ENCODE assay signal across 10 mouse cellular contexts in the genomic region with DNA sequence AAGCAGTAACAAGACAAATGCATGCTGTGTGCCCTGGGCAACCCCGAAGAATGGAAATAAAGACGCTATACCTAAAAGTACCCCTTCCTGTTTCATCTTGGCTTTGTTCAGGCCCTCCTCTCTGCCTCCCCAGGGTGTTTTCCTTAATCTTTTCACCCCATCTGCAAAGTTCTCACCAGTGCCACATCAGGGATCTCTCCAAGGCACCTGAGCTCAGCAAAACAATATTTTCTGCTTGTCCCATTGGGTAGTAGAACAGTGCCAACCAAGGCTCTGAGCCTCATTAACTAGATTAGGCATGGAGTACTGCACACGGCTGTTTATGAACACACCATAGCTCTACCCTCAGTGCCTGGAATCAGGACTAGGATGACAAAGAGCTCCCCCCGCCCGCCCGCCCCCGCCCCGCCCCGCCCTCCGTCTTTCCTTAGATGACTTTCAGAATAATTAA. TPM values are rescaled to one million over a fixed set of nuclear protein-coding genes. Genes with fewer than 3 reads are reported as not detected.
A peak's percentile ranks its signal among the peaks of the same experiment; 100 is the strongest.
DNase-seq lines count a peak whose midpoint lies in the region; ATAC-seq and TF ChIP-seq lines count a peak whose summit lies in the region.
"Had no signal": no experiment of that assay in that cellular context is flagged by ENCODE, and none has a peak within 500 bp of the region (broad histone marks: within the 10 kb centered on the region; RNA-seq: fewer than 3 reads in every experiment).

No protein-coding gene starts in this region.

- H3K9me3 ChIP-seq in heart, embryonic 14.5 days (ENCODE audit: control insufficient read depth, low read length), result no peaks in the 10 kb centered on the region
- H3K9me3 ChIP-seq in limb, embryonic 11.5 days (ENCODE audit: control insufficient read depth, low read length), result no peaks in the 10 kb centered on the region

- H3K4me2 ChIP-seq in heart, embryonic 14.5 days (ENCODE audit: low read length), result peak overlapping the region; percentile 61
- peak overlapping the region; percentile 58 for H3K4me2 ChIP-seq in limb, embryonic 11.5 days (ENCODE audit: low read depth, severe bottlenecking)

- H3K4me3 ChIP-seq in heart, embryonic 14.5 days (ENCODE audit: control insufficient read depth in 1 of 2, insufficient read depth in 1 of 2, low read depth in 1 of 2, low read length in 2 of 2), result peak overlapping the region in 1 of 2 experiments; percentile 84; a peak in 1 of 4 replicates
- peak overlapping the region; percentile 64; the same call in 1 of the 2 replicates for H3K4me3 ChIP-seq in limb, embryonic 11.5 days (ENCODE audit: low read depth, low read length)
- no peak overlapping the region for H3K4me3 ChIP-seq in olfactory bulb, adult 2 months (ENCODE audit: insufficient read depth, low read depth, low read length)

- peak overlapping the region; percentile 86 to 98 for H3K27ac ChIP-seq in heart, embryonic 14.5 days (replicated peaks in 1 of 2; ENCODE audit: control insufficient read depth in 1 of 2, insufficient read depth in 1 of 2, low read depth in 2 of 2, low read length in 2 of 2)
- H3K27ac ChIP-seq in limb, embryonic 11.5 days (replicated peaks; ENCODE audit: low read depth, low read length), result 0 out of 2 replicates have a peak overlapping the region, but pooled peaks have one; percentile 14
- H3K27ac ChIP-seq in olfactory bulb, adult 2 months (ENCODE audit: insufficient read depth, low read depth, low read length), result peak overlapping the region; percentile 94

- H3K4me1 ChIP-seq in heart, embryonic 14.5 days (ENCODE audit: control insufficient read depth in 2 of 2, insufficient read depth in 2 of 2, low read length in 2 of 2), result peaks cover 6 to 30% of the 10 kb centered on the region in 2 experiments
- peaks cover 4% of the 10 kb centered on the region; the same call in 1 of the 2 replicates for H3K4me1 ChIP-seq in limb, embryonic 11.5 days (ENCODE audit: control insufficient read depth, insufficient read depth, low read length)
- H3K4me1 ChIP-seq in olfactory bulb, adult 2 months (ENCODE audit: control insufficient read depth, insufficient read depth, low read length), result peaks cover 7% of the 10 kb centered on the region; the same call in 1 of the 2 replicates

- H3K9ac ChIP-seq in heart, embryonic 14.5 days (ENCODE audit: low read length), result peak overlapping the region; percentile 98
- H3K9ac ChIP-seq in limb, embryonic 11.5 days (ENCODE audit: low read length), result peak overlapping the region; percentile 37; the same call in 1 of the 2 replicates

- no peak for TF ChIP-seq POLR2A in olfactory bulb, adult 2 months (IDR thresholded peaks at IDR 0.05; ENCODE audit: insufficient read depth, low read depth, low read length)

- peaks cover 13% of the 10 kb centered on the region; the same call in 1 of the 2 replicates for H3K36me3 ChIP-seq in heart, embryonic 14.5 days (ENCODE audit: control insufficient read depth, insufficient read depth, low read length)
- H3K36me3 ChIP-seq in limb, embryonic 11.5 days (ENCODE audit: control insufficient read depth, insufficient read depth, low read length), result no peaks in the 10 kb centered on the region; the same call in 1 of the 2 replicates

- ATAC-seq in heart, embryonic 14.5 days (ENCODE audit: insufficient number of reproducible peaks, insufficient read depth, low FRiP score, low read depth), result no peak
- no peak for ATAC-seq in limb, embryonic 11.5 days (ENCODE audit: insufficient number of reproducible peaks, low FRiP score, low TSS enrichment, low read depth)
- no peak for ATAC-seq in megakaryocyte progenitor cell, adult 5-6 weeks (replicated peaks; ENCODE audit: poor library complexity)

- DNase-seq in layer of hippocampus, adult 9-11 months, result peak; percentile 49
- no peak for DNase-seq in layer of hippocampus, adult 8-10 months (ENCODE audit: low spot score in 2 of 2)
- DNase-seq in cerebellum, postnatal 36 days, result peak; percentile 55 to 71
- DNase-seq in limb, embryonic 11.5 days (ENCODE audit: low spot score), result no peak
- DNase-seq in adrenal gland, postnatal 36 days, result no peak

- TF ChIP-seq CTCF in olfactory bulb, adult 2 months (IDR thresholded peaks at IDR 0.05; ENCODE audit: insufficient read depth, low read depth, low read length), result no peak

- WGBS in heart, embryonic 14.5 days, result 5% methylated on average over 10 of the region's 10 CpGs
- WGBS in limb, embryonic 11.5 days, result 9% methylated on average over 10 of the region's 10 CpGs
- WGBS in olfactory bulb, adult 2 months, result under 1% methylated on average over 10 of the region's 10 CpGs

- no peaks in the 10 kb centered on the region for H3K27me3 ChIP-seq in heart, embryonic 14.5 days (ENCODE audit: control insufficient read depth, insufficient read depth, low read length)
- no peaks in the 10 kb centered on the region for H3K27me3 ChIP-seq in limb, embryonic 11.5 days (ENCODE audit: control insufficient read depth, insufficient read depth, low read length)

RNA-seq across cellular contexts. Expression of a gene that starts 0.8 kb away (rescaled TPM):
- total RNA-seq in layer of hippocampus, adult 8-10 months (2022), result 100 to 1,000 TPM; 116 to 122 (median 119) TPM
- polyA plus RNA-seq in heart, embryonic 14.5 days (2014; fragmentation: Nextera tagmentation; extraction: Ambion mirVana), result 46.1 and 59.2 TPM in 2 replicates
- polyA plus RNA-seq in limb, embryonic 11.5 days (2014; fragmentation: Nextera tagmentation; extraction: Ambion mirVana), result 24.1 and 25.8 TPM in 2 replicates
- polyA plus RNA-seq in olfactory bulb, adult 2 months (2012; ENCODE audit: insufficient read depth, insufficient read length, low replicate concordance, missing spikeins), result 384 TPM in 1 of 2 replicates, not detected in the other
- 100 to 1,000 TPM; 132 to 151 TPM for total RNA-seq in adrenal gland, postnatal 36 days (2021)
- 18.8 and 21.7 TPM in 2 replicates for total RNA-seq in megakaryocyte progenitor cell, adult 5-6 weeks (2015)
- total RNA-seq in megakaryocyte progenitor cell, adult 5-6 weeks (2017), result 59.6 and 77.8 TPM in 2 replicates

RNA-seq across cellular contexts. Expression of a gene that starts 5.2 kb away (rescaled TPM):
- total RNA-seq in layer of hippocampus, adult 8-10 months (2022), result 100 to 1,000 TPM; 101 to 126 (median 109) TPM
- 61.9 and 62.9 TPM in 2 replicates for polyA plus RNA-seq in heart, embryonic 14.5 days (2014; fragmentation: Nextera tagmentation; extraction: Ambion mirVana)
- 123 and 125 TPM in 2 replicates for polyA plus RNA-seq in limb, embryonic 11.5 days (2014; fragmentation: Nextera tagmentation; extraction: Ambion mirVana)
- polyA plus RNA-seq in olfactory bulb, adult 2 months (2012; ENCODE audit: insufficient read depth, insufficient read length, low replicate concordance, missing spikeins), result 287 and 558 TPM in 2 replicates
- 10 to 100 TPM; 59.5 to 69.8 TPM for total RNA-seq in adrenal gland, postnatal 36 days (2021)
- 160 and 188 TPM in 2 replicates for total RNA-seq in megakaryocyte progenitor cell, adult 5-6 weeks (2015)
- total RNA-seq in megakaryocyte progenitor cell, adult 5-6 weeks (2017), result 289 and 470 TPM in 2 replicates

RNA-seq across cellular contexts. Expression of a gene that starts 45.3 kb away (rescaled TPM):
- not detected for total RNA-seq in layer of hippocampus, adult 8-10 months (2022)
- 0.36 and 1.1 TPM in 2 replicates for polyA plus RNA-seq in heart, embryonic 14.5 days (2014; fragmentation: Nextera tagmentation; extraction: Ambion mirVana)
- polyA plus RNA-seq in limb, embryonic 11.5 days (2014; fragmentation: Nextera tagmentation; extraction: Ambion mirVana), result 0.51 and 0.52 TPM in 2 replicates
- not detected in 2 replicates for polyA plus RNA-seq in olfactory bulb, adult 2 months (2012; ENCODE audit: insufficient read depth, insufficient read length, low replicate concordance, missing spikeins)
- total RNA-seq in adrenal gland, postnatal 36 days (2021), result not detected
- not detected in 2 replicates for total RNA-seq in megakaryocyte progenitor cell, adult 5-6 weeks (2015)
- not detected in 2 replicates for total RNA-seq in megakaryocyte progenitor cell, adult 5-6 weeks (2017)
- total RNA-seq: layer of hippocampus, adult 18-20 months; MEL had no signal

Comparison
In these comparisons a context has a peak if more than half of its experiments do, and no peak if none do; other contexts are left out.
1. DNase-seq: peak in layer of hippocampus, adult 9-11 months (single experiment) and cerebellum, postnatal 36 days (2 of 2); none in layer of hippocampus, adult 8-10 months (0 of 2), limb, embryonic 11.5 days (single experiment) and adrenal gland, postnatal 36 days (0 of 2).
2. H3K27ac ChIP-seq: peak in every context shown above with its lines; median percentile 94 in olfactory bulb, adult 2 months; 92 in heart, embryonic 14.5 days; 14 in limb, embryonic 11.5 days.